In genomic region chr12:24651063-24651557, GRCm38 (mm10) we compare ENCODE assay signal across 8 mouse cellular contexts. TPM values are rescaled to one million over a fixed set of nuclear protein-coding genes. Genes with fewer than 3 reads are reported as not detected.
DNase-seq lines count a peak whose midpoint lies in the region; ATAC-seq and TF ChIP-seq lines count a peak whose summit lies in the region.

Gene Klf11 (plus strand): TSS chr12:24651274.

- no peak for TF ChIP-seq POLR2A in limb, embryonic 14.5 days (IDR thresholded peaks at IDR 0.05; ENCODE audit: borderline replicate concordance, extremely low read depth, insufficient read depth, insufficient read length)

- H3K27ac ChIP-seq in embryonic facial prominence, embryonic 14.5 days (replicated peaks; ENCODE audit: low read depth, low read length), result peak within 1 kb of the TSS; percentile 96
- peak within 1 kb of the TSS; percentile 95 for H3K27ac ChIP-seq in limb, embryonic 14.5 days (replicated peaks; ENCODE audit: low read depth, low read length)
- peak within 1 kb of the TSS; percentile 93 for H3K27ac ChIP-seq in midbrain, postnatal 0 days (ENCODE audit: low read depth, low read length)

- DNase-seq in 3T3-L1 (ENCODE audit: low read depth, low spot score), result peak; percentile 88
- DNase-seq in adrenal gland, postnatal 4 days (ENCODE audit: low spot score in 2 of 2), result peak; percentile 97 to 99
- peak; percentile 97 for DNase-seq in embryonic facial prominence, embryonic 14.5 days (ENCODE audit: low spot score)
- DNase-seq in heart, adult 8-10 months (ENCODE audit: low spot score), result peak; percentile 97
- DNase-seq in kidney, adult 9 months, result peak; percentile 99
- peak; percentile 97 for DNase-seq in limb, embryonic 14.5 days (ENCODE audit: low spot score)
- peak; percentile 97 for DNase-seq in midbrain, postnatal 0 days (ENCODE audit: low spot score)
- DNase-seq in spleen, postnatal 14 days (ENCODE audit: low spot score in 2 of 2), result peak; percentile 96 to 97

- ATAC-seq in embryonic facial prominence, embryonic 14.5 days (ENCODE audit: low read depth), result peak; percentile 95
- peak; percentile 96 for ATAC-seq in limb, embryonic 14.5 days (ENCODE audit: low FRiP score, low read depth)
- ATAC-seq in midbrain, postnatal 0 days (ENCODE audit: low FRiP score), result peak; percentile 94

- H3K4me1 ChIP-seq in embryonic facial prominence, embryonic 14.5 days (ENCODE audit: control insufficient read depth, insufficient read depth, low read length), result peaks cover 16% of the 10 kb centered on the region
- peaks cover 15% of the 10 kb centered on the region for H3K4me1 ChIP-seq in limb, embryonic 14.5 days (ENCODE audit: control insufficient read depth, insufficient read depth, low read length)
- peaks cover 5% of the 10 kb centered on the region for H3K4me1 ChIP-seq in midbrain, postnatal 0 days (ENCODE audit: insufficient read depth, low read length)

- H3K4me3 ChIP-seq in embryonic facial prominence, embryonic 14.5 days (ENCODE audit: low read depth, low read length), result peak within 1 kb of the TSS; percentile 98
- peak within 1 kb of the TSS; percentile 67 for H3K4me3 ChIP-seq in limb, embryonic 14.5 days (replicated peaks; ENCODE audit: low read length)
- peak within 1 kb of the TSS; percentile 95 for H3K4me3 ChIP-seq in midbrain, postnatal 0 days (ENCODE audit: low read depth, low read length)

- peak within 1 kb of the TSS; percentile 72 for H3K4me2 ChIP-seq in embryonic facial prominence, embryonic 14.5 days (ENCODE audit: low read depth, low read length)
- H3K4me2 ChIP-seq in limb, embryonic 14.5 days (replicated peaks; ENCODE audit: low read depth, low read length, severe bottlenecking), result peak within 1 kb of the TSS; percentile 75
- H3K4me2 ChIP-seq in midbrain, postnatal 0 days (ENCODE audit: low read depth, low read length, poor library complexity, severe bottlenecking), result peak within 1 kb of the TSS; percentile 75

- 4% methylated on average over 15 of the region's 68 CpGs for WGBS in embryonic facial prominence, embryonic 14.5 days
- 0% methylated on average over 43 of the region's 68 CpGs for WGBS in limb, embryonic 14.5 days
- under 1% methylated on average over 48 of the region's 68 CpGs for WGBS in midbrain, postnatal 0 days

- H3K9me3 ChIP-seq in embryonic facial prominence, embryonic 14.5 days (ENCODE audit: control insufficient read depth, low read length), result no peaks in the 10 kb centered on the region
- no peaks in the 10 kb centered on the region for H3K9me3 ChIP-seq in limb, embryonic 14.5 days (ENCODE audit: control insufficient read depth, low read length)
- H3K9me3 ChIP-seq in midbrain, postnatal 0 days (ENCODE audit: low read length), result no peaks in the 10 kb centered on the region

- peak; percentile 35; the same call in 1 of the 2 replicates for TF ChIP-seq CTCF in midbrain, postnatal 0 days (IDR thresholded peaks at IDR 0.05)

- peak within 1 kb of the TSS; percentile 97 for H3K9ac ChIP-seq in embryonic facial prominence, embryonic 14.5 days (ENCODE audit: low read depth, low read length)
- H3K9ac ChIP-seq in limb, embryonic 14.5 days (ENCODE audit: low read depth, low read length, severe bottlenecking), result peak within 1 kb of the TSS; percentile 83
- peak within 1 kb of the TSS; percentile 96 for H3K9ac ChIP-seq in midbrain, postnatal 0 days (replicated peaks; ENCODE audit: low read length, poor library complexity, severe bottlenecking)

- H3K36me3 ChIP-seq in embryonic facial prominence, embryonic 14.5 days (ENCODE audit: control insufficient read depth, insufficient read depth, low read length), result peaks cover 26% of the 10 kb centered on the region
- H3K36me3 ChIP-seq in limb, embryonic 14.5 days (ENCODE audit: control insufficient read depth, insufficient read depth, low read length), result peaks cover 28% of the 10 kb centered on the region
- H3K36me3 ChIP-seq in midbrain, postnatal 0 days (ENCODE audit: insufficient read depth, low read length), result peaks cover 22% of the 10 kb centered on the region

- no peaks in the 10 kb centered on the region for H3K27me3 ChIP-seq in embryonic facial prominence, embryonic 14.5 days (replicated peaks; ENCODE audit: control insufficient read depth, insufficient read depth, low read length)
- no peaks in the 10 kb centered on the region for H3K27me3 ChIP-seq in limb, embryonic 14.5 days (ENCODE audit: control insufficient read depth, insufficient read depth, low read length)
- H3K27me3 ChIP-seq in midbrain, postnatal 0 days (ENCODE audit: insufficient read depth, low read length), result no peaks in the 10 kb centered on the region

RNA-seq across cellular contexts. Expression of gene Klf11, which starts in this region (rescaled TPM):
- total RNA-seq in adrenal gland, postnatal 4 days (2021), result 10 to 100 TPM; 30.7 TPM
- polyA plus RNA-seq in embryonic facial prominence, embryonic 14.5 days (2014; fragmentation: Nextera tagmentation; extraction: Ambion mirVana), result 12.1 and 16.3 TPM in 2 replicates
- 10 to 100 TPM in 3 of 4 experiments, 1 to 10 TPM in 1; 7.9 to 11.9 (median 11.1) TPM for total RNA-seq in heart, adult 8-10 months (2022)
- 12.1 and 15.6 TPM in 2 replicates for polyA plus RNA-seq in limb, embryonic 14.5 days (2012; rRNA removed)
- polyA plus RNA-seq in limb, embryonic 14.5 days (2014; fragmentation: Nextera tagmentation; extraction: Ambion mirVana), result 13.3 and 16.4 TPM in 2 replicates
- total RNA-seq in midbrain, postnatal 0 days (2014; rRNA removed), result 27.1 and 33.6 TPM in 2 replicates
- 21.8 and 24.4 TPM in 2 replicates for polyA plus RNA-seq in midbrain, postnatal 0 days (2015; fragmentation: Nextera tagmentation; extraction: Ambion mirVana)

Comparison
In these comparisons a context has a peak if more than half of its experiments do, and no peak if none do; other contexts are left out.
1. Peak in every context shown above with its lines: DNase-seq, ATAC-seq, H3K4me3 ChIP-seq and H3K27ac ChIP-seq.